Mouse (Mus musculus) left cerebral cortex, postnatal 10 days (tissue): ENCODE results near the gene Zfp652. TPM values are rescaled to one million over a fixed set of nuclear protein-coding genes. Genes with fewer than 3 reads are reported as not detected.
"Not testable (repeated sequence)": the region's sequence is repeated elsewhere in the genome, so short reads cannot be mapped to it uniquely, and the experiment has no call there.

Experiments used
- DNase-seq, 2 experiments: peaks; one replicate each; pipeline ENCODE4 v3.0.0; 2021 to 2022; ENCODE audit warnings: low spot score in 2 of 2, mixed read lengths in 1 of 2; ENCODE audit errors: extremely low spot score in 1 of 2
- intact Hi-C: fragments of 180-260 bp; cut with DNase I; formaldehyde crosslinking; loops from one replicate; pipeline ENCODE4 v1.15.1; 2025
- total RNA-seq, 2 experiments: library from RNA; stranded (reverse); gene quantifications; 2 replicates each; pipeline ENCODE4 v1.2.3; 2021

The Zfp652 gene
- 10 to 100 TPM; 39.9 to 40.8 TPM for total RNA-seq

GRCm38 (mm10) chr11:95712563-95713224 lies at the start of gene Zfp652:
Gene Zfp652, plus strand, starts transcription at chr11:95712673.
- intact Hi-C loops, result no loop called here
- peak; percentile 69 to 88 for DNase-seq

GRCm38 (mm10) chr11:95666529-95667149 lies 45.8 kb upstream of the Zfp652 start, which contains the start of gene Phb:
Gene Phb, plus strand, starts transcription at chr11:95666957.
- intact Hi-C loops, result no loop called here

DNA sequence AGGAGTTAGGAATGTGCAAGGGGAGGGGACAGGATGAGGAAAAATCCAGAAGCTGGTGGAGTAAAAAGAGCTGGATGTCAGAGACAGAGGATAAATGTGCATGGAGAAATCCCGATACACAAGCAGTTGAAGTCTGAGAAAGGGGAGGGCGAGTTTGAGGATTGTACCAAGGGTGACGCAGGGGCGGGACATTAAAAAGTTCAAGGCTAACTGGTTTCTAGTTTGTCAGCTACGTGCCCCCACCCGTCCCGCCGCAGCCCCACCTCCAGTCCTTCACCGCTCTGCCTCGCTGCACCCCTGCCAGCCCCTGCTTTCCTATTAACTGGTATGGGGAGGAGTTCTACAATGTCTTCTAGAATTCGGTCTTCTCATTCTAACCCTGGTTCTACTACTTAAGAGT lies 45.3 kb upstream of the Zfp652 start:
- peak in 1 of 2 experiments; percentile 44 for DNase-seq
- intact Hi-C loops, result no loop called here

More at GRCm38 (mm10) chr11:95666529-95667149, 45.8 kb upstream of the Zfp652 start, which contains the start of gene Phb:
- DNase-seq, result peak; percentile 94 to 98

DNA sequence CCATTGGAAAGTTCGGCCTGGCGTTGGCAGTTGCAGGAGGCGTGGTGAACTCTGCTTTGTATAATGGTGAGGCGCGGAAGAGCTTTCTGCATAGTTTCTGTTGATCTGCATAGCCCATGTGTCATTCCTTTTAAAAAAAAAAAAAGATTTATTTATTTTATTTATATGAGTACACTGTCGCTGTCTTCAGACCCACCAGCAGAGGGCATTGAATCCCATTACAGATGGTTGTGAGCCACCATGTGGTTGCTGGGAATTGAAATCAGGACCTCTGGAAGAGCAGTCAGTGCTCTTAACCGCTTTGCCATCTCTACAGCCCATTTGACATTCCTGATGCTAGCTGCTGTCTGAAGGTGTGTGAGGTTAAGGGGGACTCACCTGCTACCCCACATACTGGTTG lies 44.4 kb upstream of the Zfp652 start:
- DNase-seq, intact Hi-C loops: not testable (repeated sequence)

DNA sequence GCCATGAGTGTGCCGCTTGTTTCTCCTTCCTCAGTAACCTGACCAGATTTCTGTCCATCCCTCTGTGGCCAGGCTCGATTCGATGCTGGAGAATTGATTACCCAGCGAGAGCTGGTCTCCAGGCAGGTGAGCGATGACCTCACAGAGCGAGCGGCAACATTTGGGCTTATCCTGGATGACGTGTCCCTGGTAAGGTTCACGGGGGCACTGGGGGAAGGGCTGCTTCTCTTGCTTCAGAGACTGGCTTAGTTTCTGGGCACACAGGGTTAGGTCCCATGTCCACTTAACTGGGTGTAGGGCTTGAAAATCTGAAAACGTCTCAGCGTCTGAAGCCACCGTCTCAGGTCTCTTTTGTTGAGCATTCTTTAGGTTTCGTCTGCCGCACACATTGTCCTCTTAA lies 37.0 kb upstream of the Zfp652 start:
- intact Hi-C loops, result no loop called here
- no peak for DNase-seq

DNA sequence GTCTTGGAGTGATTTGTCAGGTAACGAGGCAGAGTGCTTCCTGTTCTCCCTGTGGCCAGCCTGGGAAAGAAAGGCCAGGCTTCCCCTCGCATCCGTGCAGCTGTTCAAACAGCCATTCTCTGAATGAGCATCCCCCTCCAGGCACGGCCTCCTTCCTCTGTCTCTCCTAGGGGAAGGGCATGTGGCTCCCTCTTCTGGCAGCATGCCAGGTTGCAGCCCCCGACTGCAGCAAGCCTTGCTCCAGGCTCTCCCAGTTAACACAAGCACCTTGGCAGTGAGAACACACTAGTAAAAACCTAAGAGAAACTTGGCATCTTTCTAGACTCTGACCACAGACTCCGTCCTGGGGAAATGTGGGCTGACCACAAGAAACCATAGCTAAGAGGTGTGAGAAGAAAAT lies 36.2 kb upstream of the Zfp652 start:
- intact Hi-C loops, result no loop called here
- peak; percentile 37 to 89 for DNase-seq

- intact Hi-C loops, result no loop called here
- no peak for DNase-seq
Measured at GRCm38 (mm10) chr11:95677925-95678701, 34.4 kb upstream of the Zfp652 start.

DNA sequence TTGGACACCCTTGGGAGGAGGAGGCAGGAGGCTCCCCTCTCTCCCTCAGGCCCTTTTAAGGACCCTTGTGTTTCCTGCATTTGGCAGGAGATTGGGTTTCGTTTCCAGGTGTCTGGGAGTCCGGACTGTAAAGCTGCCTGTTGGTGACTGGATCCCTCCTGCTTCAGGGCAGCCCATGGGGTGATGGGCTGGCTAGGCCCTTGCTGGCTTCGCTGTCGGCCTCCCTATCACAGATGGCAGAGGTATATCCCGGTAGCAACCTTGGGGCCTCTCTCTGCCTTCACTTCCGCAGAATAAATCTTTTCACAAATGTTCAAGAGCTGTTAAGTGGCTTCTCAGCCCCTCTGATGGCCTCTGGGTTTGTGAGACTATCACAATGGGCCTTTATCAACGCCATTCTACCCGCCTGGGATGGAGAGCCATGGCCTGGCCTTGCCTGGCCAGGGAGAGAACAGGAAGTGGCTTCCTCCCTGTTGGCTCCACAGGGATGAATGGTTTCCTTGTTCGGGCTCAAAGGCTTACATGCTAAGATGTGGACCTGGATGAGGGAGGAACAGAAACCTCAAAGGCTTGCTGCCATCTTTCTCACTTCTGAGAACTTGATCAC lies 30.4 kb upstream of the Zfp652 start:
- DNase-seq, result no peak
- intact Hi-C loops, result loop anchor here (10.0 kb wide), 1 partner anchor 453 kb away; the partner anchor contains the start of gene Ttll6

DNA sequence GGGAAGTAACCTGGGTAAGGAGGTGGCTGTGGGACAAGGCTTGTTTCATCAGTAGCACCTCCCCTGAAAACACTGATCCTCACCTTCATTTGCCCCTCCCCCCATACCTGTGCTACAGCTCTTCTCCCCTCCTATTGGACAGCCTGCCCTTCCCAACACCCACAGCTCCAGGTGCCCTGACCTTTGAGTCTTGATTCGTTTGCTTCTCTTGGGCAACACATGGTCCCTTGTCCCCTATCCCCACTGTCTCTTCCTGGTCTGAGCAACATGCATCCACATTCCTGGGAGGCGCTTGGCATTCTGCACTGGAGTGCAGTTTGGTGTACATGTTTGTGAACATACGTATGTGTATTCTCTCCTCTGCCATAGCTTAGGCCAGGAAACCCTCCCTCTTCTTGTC lies 29.5 kb upstream of the Zfp652 start:
- intact Hi-C loops, result loop anchor here (10.0 kb wide), 1 partner anchor 452 kb away; the partner anchor contains the start of gene Ttll6
- DNase-seq, result no peak

DNA sequence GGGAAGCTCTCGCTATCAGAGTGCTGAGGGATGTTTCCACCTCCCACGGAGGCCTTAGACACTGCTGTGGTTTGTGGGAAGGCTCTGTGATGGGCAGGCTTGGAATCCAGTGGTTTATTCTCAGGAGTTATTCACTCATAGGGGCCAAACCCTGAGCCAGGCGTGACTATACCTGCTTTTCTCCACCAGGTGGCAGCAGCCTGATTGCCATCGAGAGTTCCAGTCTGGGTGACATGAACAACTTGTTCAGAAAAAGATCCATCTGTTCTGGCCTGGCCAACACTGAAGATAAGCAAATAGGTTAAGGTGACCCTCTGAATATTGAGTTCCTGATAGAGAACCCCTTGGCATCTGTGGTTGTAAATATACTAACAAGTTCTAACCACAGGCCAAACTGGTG lies 26.4 kb upstream of the Zfp652 start:
- peak; percentile 66 to 67 for DNase-seq
- intact Hi-C loops, result loop anchor here (2.0 to 10.0 kb wide), 3 partner anchors 65 to 449 kb away; partner anchors contain the start of gene Ttll6

GRCm38 (mm10) chr11:95687084-95687656 lies 25.3 kb upstream of the Zfp652 start:
- intact Hi-C loops, result loop anchor here (2.0 to 10.0 kb wide), 3 partner anchors 64 to 448 kb away; partner anchors contain the start of gene Ttll6
- DNase-seq, result no peak

GRCm38 (mm10) chr11:95688515-95688914 lies 24.0 kb upstream of the Zfp652 start:
- intact Hi-C loops, result loop anchor here (5.0 to 10.0 kb wide), 2 partner anchors 139 to 446 kb away; partner anchors contain the start of gene Ttll6
- DNase-seq, result peak; percentile 20 to 37

GRCm38 (mm10) chr11:95688981-95689380 lies 23.5 kb upstream of the Zfp652 start:
- intact Hi-C loops, result loop anchor here (5.0 to 10.0 kb wide), 2 partner anchors 138 to 446 kb away; partner anchors contain the start of gene Ttll6

DNA sequence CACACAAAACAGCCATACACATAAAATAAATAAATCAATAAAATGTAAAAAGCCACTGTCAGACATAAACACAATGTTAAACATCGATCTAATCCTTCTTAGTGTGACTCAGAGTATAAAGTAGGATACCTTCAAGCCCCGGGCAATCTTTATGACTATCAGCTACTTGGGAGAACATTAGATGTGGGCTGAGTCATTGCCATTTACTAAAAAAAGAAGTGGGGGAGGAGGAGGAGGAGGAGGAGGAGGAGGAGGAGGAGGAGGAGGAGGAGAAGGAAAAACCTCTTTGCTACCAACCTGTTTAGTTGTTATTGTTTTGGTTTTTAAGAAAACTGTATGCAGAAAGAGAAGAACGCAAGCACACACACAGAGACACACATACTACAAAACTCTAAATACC lies 22.9 kb upstream of the Zfp652 start:
- intact Hi-C loops, result loop anchor here (5.0 to 10.0 kb wide), 2 partner anchors 138 to 445 kb away; partner anchors contain the start of gene Ttll6
- no peak for DNase-seq

More at GRCm38 (mm10) chr11:95688981-95689380, 23.5 kb upstream of the Zfp652 start:
- DNase-seq, result peak in 1 of 2 experiments; percentile 32

DNA sequence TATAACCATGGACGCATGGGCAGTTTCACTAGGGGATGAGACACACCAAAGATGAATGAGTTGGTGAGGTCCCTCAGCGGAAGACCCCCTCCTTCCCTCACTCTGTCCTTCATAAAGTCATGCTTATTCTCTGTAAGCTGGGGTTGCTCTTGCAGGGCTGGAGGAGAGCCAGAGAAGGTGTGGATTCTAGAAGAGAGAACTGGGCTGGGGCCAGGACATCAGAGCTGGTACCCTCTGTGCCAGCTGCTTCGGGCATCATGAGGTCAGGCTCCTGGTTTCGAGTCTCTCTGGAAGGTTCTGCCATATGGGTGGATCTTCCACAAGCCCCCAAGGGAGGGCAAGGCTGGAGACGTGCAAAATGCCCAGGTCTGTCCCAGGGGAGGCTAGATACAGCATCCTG lies 13.9 kb upstream of the Zfp652 start:
- DNase-seq, result no peak
- intact Hi-C loops, result no loop called here

DNA sequence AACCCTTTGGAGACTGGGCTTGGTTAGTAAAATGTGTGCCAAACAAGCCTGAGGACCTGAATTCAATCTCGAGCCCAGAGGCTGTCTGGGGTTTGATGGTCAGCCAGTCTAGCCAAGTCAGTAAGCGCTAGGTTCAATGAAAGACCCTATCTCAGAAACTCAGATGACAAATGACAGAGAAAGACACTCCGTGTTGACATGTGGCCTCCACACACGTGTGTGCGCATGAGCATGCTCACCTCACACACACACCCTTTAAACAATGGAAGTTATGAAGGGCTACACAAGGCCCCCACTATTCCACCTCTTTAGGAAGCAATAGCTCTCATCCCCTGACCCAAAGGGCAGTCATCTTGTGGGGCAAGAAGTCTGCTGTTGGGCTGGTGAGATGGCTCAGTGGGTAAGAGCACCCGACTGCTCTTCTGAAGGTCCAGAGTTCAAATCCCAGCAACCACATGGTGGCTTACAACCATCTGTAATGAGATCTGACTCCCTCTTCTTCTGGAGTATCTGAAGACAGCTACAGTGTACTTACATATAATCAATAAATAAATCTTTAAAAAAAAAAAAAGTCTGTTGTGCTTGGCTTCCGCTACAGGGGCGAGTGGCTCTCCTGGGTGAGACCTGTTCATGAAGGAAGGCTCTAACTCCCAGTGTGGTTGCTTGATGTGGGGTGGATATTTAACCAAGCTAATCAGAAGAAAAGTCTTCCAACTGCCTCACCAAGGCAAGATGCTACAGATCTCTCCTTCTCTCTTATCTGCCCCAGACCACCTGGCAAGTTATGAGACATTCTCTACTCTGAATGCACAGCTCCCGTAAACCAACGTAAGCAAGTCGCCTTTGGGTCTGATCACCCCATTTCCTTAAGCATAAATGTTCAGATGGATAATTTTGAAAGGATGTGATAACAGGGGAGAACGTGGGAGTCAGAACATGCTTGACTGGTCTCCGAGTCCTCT lies 11.4 kb upstream of the Zfp652 start:
- intact Hi-C loops, result no loop called here
- no peak for DNase-seq
